Mouse (Mus musculus) liver, adult 2 months (tissue): ENCODE data around the gene Sec11a.

Experiments
- CTCF ChIP-seq: fragments of 200-500 bp; IDR thresholded peaks from 2 replicates; pipeline ENCODE4 v1.5.1; 2011; ENCODE audit warnings: low read depth, low read length, control low read depth
- POLR2A ChIP-seq: fragments of 200-500 bp; IDR thresholded peaks from 2 replicates; pipeline ENCODE4 v1.6.1; 2011; ENCODE audit warnings: low read length, control low read depth; ENCODE audit not compliant: insufficient read depth; ENCODE audit errors: extremely low read depth

- TF ChIP-seq CTCF (no peak), POLR2A (no peak)
Measured at GRCm38 (mm10) chr7:80865521-80865920, 82.1 kb downstream of the Sec11a start.
